Mouse (Mus musculus) forebrain, embryonic 10.5 days (tissue): ENCODE results near the gene Wwc2. TPM values are rescaled to one million over a fixed set of nuclear protein-coding genes. Genes with fewer than 3 reads are reported as not detected.
"Not testable (repeated sequence)": the region's sequence is repeated elsewhere in the genome, so short reads cannot be mapped to it uniquely, and the experiment has no call there.

ENCODE experiments used
- DNase-seq: peaks from one replicate; pipeline ENCODE4 v3.0.0-alpha.2; 2017; ENCODE audit warnings: low spot score; ENCODE audit errors: extremely low spot score
- H3K27ac ChIP-seq: fragments of 300-500 bp; sonication (generic); 2 replicates; pipeline ENCODE4 v1.5.1; 2016; ENCODE audit warnings: mild to moderate bottlenecking
- H3K27me3 ChIP-seq: fragments of 300-500 bp; sonication (generic); 2 replicates; pipeline ENCODE4 v1.6.1; 2016; ENCODE audit warnings: mild to moderate bottlenecking; ENCODE audit not compliant: poor library complexity, severe bottlenecking
- H3K36me3 ChIP-seq: fragments of 300-500 bp; sonication (generic); replicated peaks from 2 replicates; pipeline ENCODE4 v1.6.1; 2016; ENCODE audit warnings: mild to moderate bottlenecking, moderate library complexity
- H3K4me1 ChIP-seq: fragments of 300-500 bp; sonication (generic); 2 replicates; pipeline ENCODE4 v1.6.1; 2016
- H3K4me3 ChIP-seq: fragments of 300-500 bp; sonication (generic); 2 replicates; pipeline ENCODE4 v1.5.1; 2016; ENCODE audit warnings: mild to moderate bottlenecking, moderate library complexity
- H3K9me3 ChIP-seq: fragments of 300-500 bp; sonication (generic); 2 replicates; pipeline ENCODE4 v1.6.1; 2016; ENCODE audit warnings: mild to moderate bottlenecking, moderate library complexity
- WGBS: fragments of 180-500 bp; shearing (Covaris S2); methylation state at CpG from one replicate; pipeline ENCODE4 v1.1.7; 2016; 5-methylcytosine and 5-hydroxymethylcytosine counted together
- polyA plus RNA-seq: library from polyadenylated mRNA; unstranded; fragments of >200 nt; fragmentation: Nextera tagmentation; extraction: Ambion mirVana; gene quantifications from 2 replicates; pipeline ENCODE4 v1.2.1, GENCODE M21; 2016

Gene Wwc2
- polyA plus RNA-seq, 1 experiment from 2014 or later, result 7.8 TPM

GRCm38 (mm10) chr8:47847161-47847560, 143.6 kb downstream of the Wwc2 start:
- Histone ChIP-seq H3K27me3 (no peaks in the 10 kb centered on the region), H3K9me3 (no peaks in the 10 kb centered on the region), H3K36me3 (peaks cover 84% of the 10 kb centered on the region), H3K27ac (no peak overlapping the region), H3K4me1 (peaks cover 4% of the 10 kb centered on the region; the same call in 1 of the 2 replicates), H3K4me3 (no peak overlapping the region)
- 93% methylated on average over 14 of the region's 14 CpGs for WGBS
- DNase-seq, result no peak

DNA sequence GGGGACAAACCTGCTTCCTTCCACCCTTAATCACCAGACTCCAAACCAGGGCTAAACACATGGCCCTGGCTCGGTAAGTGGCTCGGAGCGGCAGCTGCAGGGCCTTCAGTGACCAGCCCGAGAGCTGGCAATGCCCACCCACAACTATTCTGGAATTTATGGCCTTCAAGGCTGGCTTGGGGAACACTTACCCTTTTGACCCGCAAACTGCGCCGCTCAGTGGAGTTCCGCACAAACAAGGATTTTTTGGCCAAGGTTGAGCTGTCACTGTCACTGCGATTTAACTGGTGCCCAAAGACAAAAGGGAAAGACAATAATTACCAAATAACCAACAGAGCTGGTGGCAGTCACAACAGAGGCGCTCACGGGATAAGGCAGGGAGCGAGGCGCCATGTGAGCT, 144.8 kb downstream of the Wwc2 start:
- no peaks in the 10 kb centered on the region for H3K27me3 ChIP-seq
- peaks cover 93% of the 10 kb centered on the region for H3K36me3 ChIP-seq
- no peaks in the 10 kb centered on the region for H3K9me3 ChIP-seq
- H3K4me3 ChIP-seq, result no peak overlapping the region
- DNase-seq, result no peak
- WGBS, result 89% methylated on average over 13 of the region's 13 CpGs
- H3K27ac ChIP-seq, result no peak overlapping the region
- H3K4me1 ChIP-seq, result no peaks in the 10 kb centered on the region

- Histone ChIP-seq H3K36me3 (peaks cover 91% of the 10 kb centered on the region), H3K4me1 (no peaks in the 10 kb centered on the region), H3K9me3 (0 out of 2 replicates have a peak, but pooled peaks cover 3% of the 10 kb centered on the region), H3K27ac (no peak overlapping the region), H3K27me3 (no peaks in the 10 kb centered on the region), H3K4me3 (no peak overlapping the region)
- DNase-seq, result no peak
- 96% methylated on average over 10 of the region's 10 CpGs for WGBS
Measured at GRCm38 (mm10) chr8:47843651-47844050, 147.1 kb downstream of the Wwc2 start.

DNA sequence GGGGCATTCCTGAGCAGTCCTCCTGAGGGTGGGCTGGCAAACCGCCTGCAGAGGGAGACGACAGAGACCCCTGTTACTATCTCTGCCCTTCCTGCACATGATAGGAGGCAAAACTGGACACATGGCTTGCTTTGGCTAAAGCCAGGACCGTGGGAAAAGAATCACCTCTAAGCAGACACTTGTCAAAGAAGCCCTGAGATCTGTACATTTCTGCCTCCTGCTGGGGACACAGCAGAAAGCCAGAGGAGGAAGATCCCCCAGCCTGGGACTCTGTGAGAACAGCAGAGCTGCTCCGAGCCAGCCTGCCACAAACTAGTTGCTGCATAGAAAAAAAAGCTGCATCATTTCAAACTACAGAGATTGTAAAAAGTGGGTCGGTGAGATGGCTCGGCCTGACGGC, 147.7 kb downstream of the Wwc2 start:
- Histone ChIP-seq H3K4me3 (no peak overlapping the region), H3K27me3 (no peaks in the 10 kb centered on the region), H3K9me3 (0 out of 2 replicates have a peak, but pooled peaks cover 3% of the 10 kb centered on the region), H3K36me3 (peaks cover 87% of the 10 kb centered on the region), H3K4me1 (no peaks in the 10 kb centered on the region), H3K27ac (0 out of 2 replicates have a peak overlapping the region, but pooled peaks have one; percentile 46)
- DNase-seq, result no peak
- 93% methylated on average over 7 of the region's 7 CpGs for WGBS

DNA sequence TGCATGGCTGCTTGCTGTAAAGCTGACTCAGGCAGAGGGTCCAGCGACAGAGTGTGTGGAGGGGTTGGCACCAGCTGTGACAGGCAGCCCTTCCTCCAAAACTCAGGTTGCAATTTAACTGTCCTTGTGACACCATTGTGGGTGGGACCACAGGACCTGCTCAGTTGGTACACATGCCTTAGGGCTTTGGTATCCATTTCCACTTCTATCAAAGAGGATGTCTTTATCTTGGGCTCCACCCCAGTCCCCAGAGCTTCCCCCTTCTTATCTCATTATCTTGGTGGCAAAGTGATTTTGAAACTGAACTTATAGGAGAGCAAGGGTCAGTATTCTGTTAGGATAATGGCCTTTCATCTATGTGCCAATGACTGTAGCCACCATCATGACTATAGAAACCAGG, 156.8 kb downstream of the Wwc2 start:
- Histone ChIP-seq H3K9me3 (no peaks in the 10 kb centered on the region), H3K4me3 (no peak overlapping the region), H3K27ac (no peak overlapping the region), H3K36me3 (peaks cover 36% of the 10 kb centered on the region), H3K27me3 (no peaks in the 10 kb centered on the region), H3K4me1 (peaks cover 14% of the 10 kb centered on the region)
- DNase-seq, result no peak
- WGBS, result 61% methylated on average over 1 of the region's 1 CpGs

- Histone ChIP-seq H3K4me3 (no peak overlapping the region), H3K27ac (no peak overlapping the region), H3K4me1 (peaks cover 21% of the 10 kb centered on the region), H3K36me3 (peaks cover 41% of the 10 kb centered on the region), H3K27me3 (no peaks in the 10 kb centered on the region), H3K9me3 (no peaks in the 10 kb centered on the region)
- WGBS, result 88% methylated on average over 6 of the region's 6 CpGs
- DNase-seq, result no peak
Measured at GRCm38 (mm10) chr8:47832616-47833015, 158.1 kb downstream of the Wwc2 start.

DNA sequence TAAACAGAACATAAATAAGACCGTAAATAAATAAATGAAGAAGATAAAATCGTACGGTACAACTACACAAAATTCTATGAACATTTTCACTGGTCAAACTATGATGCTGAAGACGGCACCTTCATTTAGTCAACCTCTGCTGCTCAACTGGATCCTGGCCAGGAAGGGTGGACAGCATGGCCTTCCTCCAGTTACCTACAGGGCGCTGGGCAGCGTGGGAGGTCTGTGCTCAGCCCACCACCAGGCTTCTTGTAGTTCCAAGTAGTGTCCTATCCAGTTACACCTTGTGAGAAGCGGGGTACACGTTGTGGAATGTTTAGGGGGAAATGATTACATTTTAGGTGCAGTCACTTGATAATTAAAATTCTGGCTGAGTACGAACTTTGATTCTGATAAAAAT, 163.8 kb downstream of the Wwc2 start:
- no peak overlapping the region for H3K27ac ChIP-seq
- no peak overlapping the region for H3K4me3 ChIP-seq
- no peaks in the 10 kb centered on the region for H3K27me3 ChIP-seq
- peaks cover 36% of the 10 kb centered on the region for H3K36me3 ChIP-seq
- 92% methylated on average over 9 of the region's 9 CpGs for WGBS
- no peaks in the 10 kb centered on the region for H3K9me3 ChIP-seq
- peaks cover 31% of the 10 kb centered on the region for H3K4me1 ChIP-seq
- DNase-seq, result no peak

DNA sequence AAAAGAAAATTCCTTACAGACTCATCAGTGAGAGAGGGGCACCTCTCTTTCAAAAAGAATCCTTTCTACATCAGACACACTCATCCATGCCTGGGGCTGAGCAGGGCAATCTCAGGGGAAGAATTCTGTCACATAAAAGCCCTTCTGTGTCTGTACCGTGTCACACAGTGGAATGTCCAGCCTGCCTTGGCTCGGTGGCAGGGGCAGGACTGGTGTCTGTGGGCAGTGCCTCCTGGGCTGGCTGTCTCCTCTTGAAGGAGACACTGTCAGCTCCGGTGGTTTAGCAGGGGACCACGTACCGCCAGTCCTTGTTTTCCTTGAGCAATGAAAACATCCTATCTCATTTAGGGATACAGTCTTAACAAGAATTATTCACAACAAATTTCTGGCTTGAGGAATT, 165.1 kb downstream of the Wwc2 start:
- no peak for DNase-seq
- Histone ChIP-seq H3K27ac (0 out of 2 replicates have a peak overlapping the region, but pooled peaks have one; percentile 35), H3K27me3 (no peaks in the 10 kb centered on the region), H3K4me1 (peaks cover 37% of the 10 kb centered on the region), H3K4me3 (no peak overlapping the region), H3K36me3 (peaks cover 26% of the 10 kb centered on the region), H3K9me3 (peaks cover 5% of the 10 kb centered on the region; the same call in 1 of the 2 replicates)
- WGBS, result 52% methylated on average over 5 of the region's 5 CpGs

DNA sequence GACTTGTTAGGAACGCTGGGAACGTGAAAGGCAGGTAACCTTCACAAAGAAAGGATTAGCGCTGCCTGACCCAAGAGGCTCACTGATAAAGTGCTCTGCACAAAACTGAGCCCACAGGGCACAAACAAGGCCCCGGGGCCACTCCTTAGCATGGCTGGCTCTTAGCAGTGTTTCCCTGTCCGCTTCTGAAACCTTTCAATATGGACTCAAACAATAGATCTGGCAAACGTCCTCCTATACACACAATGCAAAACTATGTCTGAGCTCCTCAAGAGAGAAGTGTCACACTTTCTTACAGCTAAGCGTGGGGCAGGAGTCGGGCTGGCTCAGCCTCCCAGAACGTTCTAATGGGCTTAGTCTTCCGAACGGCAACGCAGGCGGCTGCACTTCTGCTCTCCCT, 166.5 kb downstream of the Wwc2 start, which contains the start of gene Cldn22:
TSS of gene Cldn22 (plus strand) at position 301 of the 400 bp plus-strand sequence.
- peak; percentile 30 for DNase-seq
- peak within 1 kb of the TSS; percentile 66; the same call in 1 of the 2 replicates for H3K27ac ChIP-seq
- H3K4me3 ChIP-seq, result no peak within 1 kb of the TSS
- peaks cover 37% of the 10 kb centered on the region for H3K4me1 ChIP-seq
- H3K9me3 ChIP-seq, result peaks cover 5% of the 10 kb centered on the region; the same call in 1 of the 2 replicates
- H3K27me3 ChIP-seq, result no peaks in the 10 kb centered on the region
- WGBS, result 34% methylated on average over 13 of the region's 13 CpGs
- H3K36me3 ChIP-seq, result peaks cover 12% of the 10 kb centered on the region

DNA sequence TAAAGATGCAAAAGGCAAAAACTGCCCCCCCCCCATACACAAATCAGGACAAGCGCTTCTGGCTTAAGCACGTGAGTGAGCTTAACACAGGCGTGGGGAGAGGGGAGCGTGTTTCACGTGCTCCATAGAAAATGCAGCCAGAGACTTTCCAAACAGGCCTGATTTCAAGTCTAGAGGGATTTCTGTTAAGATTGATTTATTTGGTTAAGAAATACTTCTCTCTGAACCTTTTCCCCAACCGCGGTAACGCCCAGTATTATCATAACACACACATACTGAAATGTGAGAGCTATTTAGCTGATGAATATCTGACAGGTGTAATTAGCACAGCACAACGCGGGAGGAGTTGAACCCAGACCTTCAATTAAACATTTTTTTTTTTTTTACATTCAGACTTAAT, 166.9 kb downstream of the Wwc2 start:
- H3K4me1 ChIP-seq, result peaks cover 37% of the 10 kb centered on the region
- no peaks in the 10 kb centered on the region for H3K27me3 ChIP-seq
- H3K36me3 ChIP-seq, result peaks cover 9% of the 10 kb centered on the region; the same call in 1 of the 2 replicates
- H3K9me3 ChIP-seq, result peaks cover 5% of the 10 kb centered on the region; the same call in 1 of the 2 replicates
- no peak for DNase-seq
- H3K27ac ChIP-seq, result no peak overlapping the region
- WGBS, result 51% methylated on average over 10 of the region's 10 CpGs
- H3K4me3 ChIP-seq, result no peak overlapping the region

GRCm38 (mm10) chr8:47822541-47822940, 168.2 kb downstream of the Wwc2 start:
- WGBS, result 88% methylated on average over 7 of the region's 9 CpGs
- peaks cover 31% of the 10 kb centered on the region for H3K4me1 ChIP-seq
- not testable (repeated sequence) for H3K9me3 ChIP-seq, H3K36me3 ChIP-seq, H3K4me3 ChIP-seq, DNase-seq, H3K27me3 ChIP-seq, H3K27ac ChIP-seq

DNA sequence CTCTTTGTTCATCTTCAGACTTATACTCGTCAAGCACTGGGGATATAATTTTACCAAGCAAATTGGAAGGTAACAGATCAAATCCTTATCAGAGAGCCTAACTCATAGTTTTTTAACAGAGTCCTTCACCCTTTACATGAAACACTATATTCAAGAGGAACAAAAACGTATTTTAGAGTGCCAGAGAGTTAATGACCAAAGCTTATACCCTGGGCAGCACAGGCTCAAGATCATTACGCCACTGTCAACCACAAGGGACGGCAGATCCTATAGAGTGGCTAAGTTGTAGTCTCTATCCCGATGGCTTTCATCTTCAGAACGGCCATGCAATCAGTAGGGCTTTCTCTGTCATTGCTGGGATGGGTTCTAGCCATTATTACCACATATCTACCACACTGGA, 168.9 kb downstream of the Wwc2 start, which contains the start of gene Cldn24:
TSS of gene Cldn24 (plus strand) at position 301 of the 400 bp plus-strand sequence.
- H3K4me3 ChIP-seq, result no peak within 1 kb of the TSS
- peaks cover 5% of the 10 kb centered on the region; the same call in 1 of the 2 replicates for H3K9me3 ChIP-seq
- H3K4me1 ChIP-seq, result peaks cover 31% of the 10 kb centered on the region
- no peak for DNase-seq
- no peaks in the 10 kb centered on the region for H3K27me3 ChIP-seq
- 0 out of 2 replicates have a peak within 1 kb of the TSS, but pooled peaks have one; percentile 45 for H3K27ac ChIP-seq
- H3K36me3 ChIP-seq, result no peaks in the 10 kb centered on the region
- 87% methylated on average over 6 of the region's 6 CpGs for WGBS

DNA sequence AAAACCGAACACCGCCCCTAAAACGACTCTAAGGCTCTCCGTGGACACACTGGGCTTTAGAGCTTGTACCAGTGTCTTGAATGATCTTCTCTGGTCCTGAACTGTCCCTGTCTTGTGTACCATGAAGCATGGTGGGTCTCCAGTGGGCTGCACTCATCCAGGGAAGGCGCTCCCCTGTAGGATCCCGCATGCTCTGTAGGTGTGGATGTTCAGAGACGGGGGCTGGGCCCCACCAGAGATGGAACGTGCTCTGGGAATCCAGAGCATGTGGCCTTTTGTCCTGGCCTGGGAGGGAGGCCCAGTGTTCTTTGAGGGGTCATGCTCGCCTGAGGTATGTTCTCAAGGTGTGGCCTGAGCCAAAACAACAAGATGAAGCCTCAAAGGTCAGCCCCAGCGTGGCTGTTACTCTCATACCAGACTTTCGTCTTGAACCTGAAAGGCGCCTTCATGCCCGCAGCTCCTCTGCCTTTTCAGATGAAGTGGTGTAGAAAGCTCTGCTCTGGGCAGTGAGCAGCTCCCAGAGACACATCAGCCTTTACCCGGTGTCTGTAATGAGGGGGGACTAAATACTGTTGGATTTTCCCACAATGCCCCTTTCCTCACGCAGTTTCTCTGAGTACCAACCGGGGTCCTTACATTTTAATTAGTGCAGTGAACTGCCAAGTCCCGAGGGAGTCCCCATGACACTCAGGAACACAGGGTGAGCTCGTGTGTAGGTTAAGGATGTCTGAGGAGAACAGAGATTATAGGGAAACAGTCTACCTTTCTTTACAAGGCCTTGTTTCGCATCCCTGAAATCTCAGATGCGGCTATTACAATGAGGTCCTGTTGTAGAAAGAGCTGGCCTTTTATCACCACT, 169.6 kb downstream of the Wwc2 start:
- Histone ChIP-seq H3K4me1 (peaks cover 31% of the 10 kb centered on the region), H3K36me3 (no peaks in the 10 kb centered on the region), H3K9me3 (peaks cover 5% of the 10 kb centered on the region; the same call in 1 of the 2 replicates), H3K4me3 (no peak overlapping the region), H3K27me3 (no peaks in the 10 kb centered on the region), H3K27ac (0 out of 2 replicates have a peak overlapping the region, but pooled peaks have one; percentile 45)
- no peak for DNase-seq
- 88% methylated on average over 20 of the region's 20 CpGs for WGBS
